Mouse (Mus musculus) frontal cortex, postnatal 14 days (tissue): ENCODE results near the gene Slc38a5.

Experiments used
- DNase-seq, 2 experiments: peaks; one replicate each; pipeline ENCODE4 v3.0.0; 2022; ENCODE audit warnings: low spot score in 2 of 2

The Slc38a5 gene

DNA sequence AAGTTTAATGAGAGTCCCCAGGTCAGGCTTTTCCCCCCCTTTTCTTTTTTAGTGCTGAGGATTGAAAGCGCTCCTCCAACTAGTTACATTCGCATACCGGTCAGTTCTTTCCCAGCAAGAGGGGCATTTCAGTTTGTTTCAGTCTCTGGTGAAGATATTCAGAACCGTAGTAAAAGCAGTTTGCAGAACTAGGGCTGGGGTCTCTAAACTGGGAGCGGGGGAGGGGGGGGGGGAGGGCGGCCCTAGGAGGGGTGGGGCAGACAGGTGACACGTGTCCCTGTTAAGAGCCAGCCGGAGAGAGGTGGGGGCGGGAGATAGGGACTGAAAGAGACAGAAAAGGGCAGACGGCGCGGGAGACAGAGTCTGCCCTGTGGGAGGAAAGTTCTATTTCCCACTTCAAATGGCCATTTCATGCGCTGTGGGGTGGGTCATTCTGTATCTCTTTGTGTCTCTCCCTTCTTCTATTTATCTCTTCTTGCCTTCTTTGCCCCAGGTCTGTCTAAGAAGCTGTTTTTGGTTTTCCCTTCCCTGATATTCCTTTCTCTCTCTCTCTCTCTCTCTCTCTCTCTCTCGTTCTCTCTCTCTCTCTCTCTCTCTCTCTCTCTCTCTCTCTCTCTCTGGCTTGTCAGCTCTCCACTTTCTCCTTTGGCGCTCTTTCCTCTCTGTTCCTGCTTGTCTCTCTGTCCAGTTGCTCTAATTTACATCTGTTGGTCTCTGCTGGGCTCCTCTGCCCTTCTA, at the start of gene Slc38a5:
Gene Slc38a5, plus strand, starts transcription at position 51 of the 738 bp plus-strand sequence.
- no peak for DNase-seq

DNA sequence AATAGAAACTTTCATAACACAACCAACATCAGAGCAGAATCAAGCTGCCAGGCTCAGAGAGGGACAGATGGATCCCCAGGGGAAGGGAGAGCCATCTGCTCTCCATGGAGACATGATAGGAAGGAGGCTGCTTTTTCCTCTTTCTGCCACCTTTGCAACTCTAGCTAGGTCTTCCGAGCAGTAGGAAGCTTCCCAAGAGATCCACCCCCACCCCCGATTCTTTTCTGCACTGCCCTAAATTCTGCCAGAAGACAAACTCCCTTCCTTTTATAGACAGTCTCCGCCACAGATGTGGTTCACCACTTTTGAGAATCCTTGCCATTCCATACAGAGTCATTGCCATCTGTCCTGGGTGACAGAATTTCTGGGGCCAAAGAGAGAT, 48.6 kb upstream of the Slc38a5 start:
- DNase-seq: peak in 1 of 2 experiments; percentile 16

DNA sequence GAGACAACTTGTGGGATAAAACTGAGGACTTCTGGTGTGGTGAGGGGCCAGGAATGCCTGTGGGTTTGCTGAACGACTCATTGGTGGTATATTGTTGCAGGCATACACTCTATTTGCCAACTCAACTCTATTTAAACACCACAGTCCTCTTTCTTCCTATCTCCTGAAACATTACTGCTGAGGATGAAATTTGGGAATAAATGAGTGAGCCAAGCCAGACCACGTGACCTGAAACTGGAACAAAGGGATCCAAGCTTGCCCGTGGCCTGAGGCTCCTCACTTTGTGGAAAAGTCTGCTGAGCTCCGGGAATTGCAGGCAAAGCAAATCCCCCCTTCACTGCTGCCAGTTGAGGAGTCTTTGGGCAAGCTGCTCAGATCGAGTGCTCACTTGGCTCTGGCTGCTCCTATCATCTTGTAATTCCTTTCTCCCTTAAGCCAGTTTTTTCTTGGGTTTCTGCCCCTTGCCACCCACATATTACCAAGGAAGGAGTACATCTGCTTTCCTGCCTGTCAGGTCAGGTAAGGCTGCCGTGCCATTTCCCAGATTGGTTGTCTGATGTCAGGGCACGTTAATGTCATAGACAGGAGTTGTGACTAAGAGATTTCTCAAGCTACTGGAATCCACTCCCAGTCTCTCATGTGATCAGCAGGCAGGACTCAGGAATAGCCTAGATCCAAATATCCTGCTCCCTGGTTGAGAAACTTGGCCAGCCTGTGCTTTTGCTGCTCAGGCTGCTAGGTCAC, 48.1 kb upstream of the Slc38a5 start:
- DNase-seq: no peak

DNA sequence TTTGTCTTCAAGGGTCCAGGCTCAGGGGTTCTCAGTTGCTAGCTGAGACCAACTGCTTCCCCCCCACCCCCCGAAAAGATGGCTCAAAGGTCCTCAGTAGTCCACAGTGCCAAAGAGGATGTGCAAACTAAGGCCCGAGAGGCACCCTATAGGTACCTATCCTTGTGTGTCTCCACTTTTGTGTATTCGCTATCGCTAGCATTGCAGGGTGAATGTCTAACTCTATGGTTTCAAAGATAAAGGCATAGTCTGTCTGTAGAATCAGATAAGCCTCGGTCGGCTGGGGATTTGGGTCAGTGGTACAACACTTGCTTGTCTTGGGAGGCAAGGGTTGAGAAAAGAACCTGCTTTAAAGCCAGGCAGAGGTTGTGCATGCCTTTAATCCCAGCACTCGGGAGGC, 47.5 kb upstream of the Slc38a5 start:
- no peak for DNase-seq

DNA sequence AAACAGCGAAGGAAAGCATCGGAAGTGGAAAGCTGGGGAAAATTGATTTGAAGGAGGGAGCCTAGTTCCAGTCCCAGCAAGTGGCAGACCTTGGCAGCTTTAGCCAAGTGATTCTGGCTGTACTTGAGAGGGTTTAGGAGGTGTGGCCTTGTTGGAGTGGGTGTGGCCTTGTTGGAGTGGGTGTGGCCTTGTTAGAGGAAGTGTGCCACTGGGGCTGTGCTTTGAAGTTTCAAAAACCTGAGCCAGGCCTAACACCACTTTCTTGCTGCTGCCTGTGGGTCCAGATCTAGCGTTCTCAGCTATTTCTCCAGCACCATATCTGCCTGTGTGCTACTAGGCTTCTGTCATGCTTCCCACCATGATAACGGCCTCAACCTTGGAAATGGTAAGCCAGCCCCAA, 40.7 kb upstream of the Slc38a5 start:
- no peak for DNase-seq

DNA sequence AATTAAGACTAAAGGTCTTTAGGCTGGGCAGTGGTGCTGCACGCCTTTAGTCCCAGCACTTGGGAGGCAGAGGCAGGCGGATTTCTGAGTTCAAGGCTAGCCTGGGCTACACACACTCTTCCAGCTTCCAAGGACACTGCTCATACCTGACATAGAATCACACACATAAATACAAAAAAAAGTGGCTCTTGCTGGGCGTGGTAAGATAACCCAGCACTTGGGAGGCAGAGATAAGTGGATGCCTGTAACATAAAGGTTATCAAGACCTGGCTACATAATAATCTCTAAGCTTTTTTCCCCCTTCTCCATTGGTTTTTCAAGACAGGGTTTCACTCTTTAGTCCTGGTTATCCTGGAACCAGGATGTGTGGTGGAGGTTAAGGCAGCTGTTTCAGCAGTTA, 37.3 kb upstream of the Slc38a5 start:
- no peak for DNase-seq

DNA sequence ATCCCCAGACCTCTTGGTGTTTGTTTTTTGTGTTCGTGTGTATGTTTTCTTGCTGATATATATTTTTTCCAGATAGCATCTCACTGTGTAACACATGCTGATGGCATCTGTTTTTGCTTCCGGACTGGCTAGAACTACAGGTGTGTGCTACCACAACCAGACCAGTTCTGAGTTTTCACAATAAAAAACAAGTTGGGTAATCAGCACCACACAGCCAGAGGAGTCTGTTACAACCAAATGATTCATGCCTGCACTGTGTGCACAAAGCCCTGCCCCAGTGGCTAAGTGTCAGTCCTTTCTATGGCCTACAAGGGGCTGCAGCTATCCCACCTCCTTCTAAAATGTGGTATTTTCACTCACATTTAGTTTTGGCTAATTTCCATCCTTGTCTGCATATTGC, 34.2 kb upstream of the Slc38a5 start:
- DNase-seq: no peak

DNA sequence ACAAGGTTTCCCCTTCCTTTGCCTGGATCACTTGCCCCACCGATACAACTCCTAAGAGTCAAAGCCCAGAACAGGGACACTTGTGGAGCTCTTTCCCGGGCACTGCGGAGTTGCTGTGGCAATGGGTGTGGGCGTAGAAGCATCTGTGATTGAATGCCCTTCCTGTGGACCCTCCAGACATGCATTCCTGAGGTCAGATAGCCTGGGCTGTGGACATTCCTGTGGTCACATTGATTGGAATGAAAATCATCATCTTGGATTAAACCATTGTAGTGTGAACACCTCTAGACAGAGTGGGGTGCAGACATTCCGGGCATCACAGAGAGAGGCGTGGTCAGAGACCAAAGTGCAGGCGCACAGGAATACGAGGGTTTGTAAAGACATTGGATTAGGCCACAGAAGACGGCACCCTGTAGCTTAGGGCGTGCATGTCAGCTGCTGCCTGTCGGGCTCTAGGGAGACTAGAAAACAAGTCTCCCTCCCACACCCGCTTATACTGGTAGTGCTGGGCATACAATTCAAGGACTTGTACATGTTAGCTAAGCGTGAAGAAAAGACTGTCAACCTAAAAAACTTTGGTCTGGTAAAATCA, 32.0 kb upstream of the Slc38a5 start:
- no peak for DNase-seq

DNA sequence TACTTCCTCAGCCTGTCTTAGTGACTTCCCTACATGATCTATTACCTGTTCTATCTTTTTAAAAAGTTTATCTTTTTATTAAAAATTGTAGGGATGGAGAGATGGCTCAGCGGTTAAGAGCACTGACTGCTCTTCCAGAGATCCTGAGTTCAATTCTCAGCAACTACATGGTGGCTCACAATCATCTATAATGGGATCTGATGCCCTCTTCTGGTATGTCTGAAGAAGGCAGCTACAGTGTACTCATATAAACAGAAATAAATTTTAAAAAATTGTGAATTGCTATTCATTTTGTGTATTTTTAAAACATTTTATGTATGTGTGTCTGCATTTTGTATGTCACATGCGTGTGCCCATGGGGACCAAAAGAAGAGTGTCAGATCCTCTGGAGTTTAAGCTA, 23.3 kb upstream of the Slc38a5 start:
- DNase-seq: no peak

DNA sequence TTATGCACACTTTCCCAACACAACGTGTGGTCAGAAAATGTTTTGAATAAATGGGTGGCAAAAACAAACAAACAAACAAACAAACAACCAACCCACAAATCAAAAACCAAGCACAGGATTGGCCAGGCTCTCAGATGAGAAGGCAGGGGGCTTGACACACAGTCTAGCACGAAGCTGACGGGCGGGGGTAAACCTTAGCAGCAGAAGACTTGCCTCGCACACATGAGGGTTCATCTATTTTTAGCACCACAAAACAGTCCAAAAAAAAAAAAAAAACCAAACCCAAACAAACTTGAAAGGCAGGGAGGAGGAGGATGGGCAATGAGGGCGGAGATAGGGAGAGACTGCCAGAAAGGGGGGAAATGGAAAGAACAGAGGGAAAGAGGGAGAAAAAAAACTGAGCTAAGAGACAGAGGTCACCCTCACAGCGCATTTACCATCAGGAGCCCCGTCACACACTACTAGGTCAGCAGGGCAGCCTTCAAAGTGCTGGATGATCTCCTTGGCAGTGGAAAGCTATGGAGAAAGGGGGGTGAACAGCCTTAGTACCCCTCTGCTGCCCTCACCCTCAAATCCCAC, 22.3 kb upstream of the Slc38a5 start:
- no peak for DNase-seq

DNA sequence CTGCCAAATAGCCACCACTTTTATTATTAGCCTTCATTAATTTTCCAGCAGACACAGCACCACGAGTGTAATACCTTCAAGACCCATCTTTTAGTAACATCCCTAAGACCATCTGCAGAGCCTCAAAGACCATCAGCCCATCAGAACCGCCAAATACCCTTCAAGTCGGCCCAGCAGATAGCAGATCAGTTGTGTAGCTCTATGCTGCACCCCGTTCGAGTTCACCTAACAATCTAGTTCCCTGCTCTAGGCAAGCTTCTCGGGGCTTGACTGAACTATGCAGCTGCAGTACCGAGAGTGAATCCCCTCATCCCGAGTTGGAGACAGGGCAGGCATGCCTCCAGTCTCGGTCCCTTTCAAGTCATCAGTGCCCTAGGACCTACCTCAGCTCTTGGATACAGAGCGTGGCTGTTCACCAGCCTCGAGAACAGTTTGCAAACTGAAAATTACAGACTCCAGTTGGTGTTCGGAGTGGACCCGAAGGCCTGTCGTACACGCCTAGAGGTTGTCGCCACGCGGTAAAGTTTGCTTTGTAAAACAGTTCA, 19.1 kb upstream of the Slc38a5 start:
- DNase-seq: no peak

DNA sequence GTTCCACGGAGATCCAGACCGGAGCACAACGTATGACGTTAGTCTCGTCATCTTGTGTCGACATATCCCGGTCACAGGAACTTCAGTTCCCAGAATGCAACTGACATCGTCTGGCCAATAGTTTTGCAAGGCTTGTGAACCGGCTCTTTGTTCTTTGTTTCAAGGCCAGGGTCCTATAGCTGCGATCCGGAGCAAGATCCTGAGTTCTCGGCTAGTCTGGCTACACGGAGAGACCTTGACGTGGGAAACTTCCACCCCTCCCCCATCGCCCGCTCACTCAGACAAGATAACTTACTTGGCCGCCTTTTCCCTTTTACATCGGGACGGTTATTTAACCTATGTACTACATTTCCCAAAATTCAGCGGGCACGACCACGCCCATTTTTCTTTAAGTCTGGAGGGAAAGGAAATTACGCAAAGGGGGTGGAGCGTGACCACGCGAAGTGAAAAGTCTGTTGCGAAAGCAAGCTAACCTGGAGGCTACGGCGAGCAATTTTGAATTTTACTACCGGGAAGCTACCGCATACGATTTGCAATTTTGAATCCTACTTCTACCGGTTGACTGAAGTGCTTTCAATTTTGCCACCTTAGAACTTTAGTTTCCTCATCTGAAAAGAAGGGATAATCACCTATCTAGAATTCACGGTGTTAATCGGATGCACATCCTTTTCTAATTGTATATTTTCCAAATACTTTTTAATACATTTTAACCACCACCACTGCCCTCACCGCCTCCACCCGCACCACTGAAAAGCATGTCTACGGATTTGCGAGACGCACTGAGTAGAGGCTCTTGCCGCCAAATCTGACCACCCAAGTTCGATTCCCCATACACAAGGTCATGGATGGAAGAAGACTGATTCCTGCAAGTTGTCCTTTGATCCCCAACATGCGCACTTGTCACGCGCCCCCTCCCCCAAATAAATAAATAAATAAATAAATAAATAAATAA, 18.3 kb upstream of the Slc38a5 start, which contains the start of gene Ftsj1:
Gene Ftsj1, minus strand, starts transcription at position 73 of the 952 bp plus-strand sequence.
- DNase-seq: peak; percentile 76 to 79

DNA sequence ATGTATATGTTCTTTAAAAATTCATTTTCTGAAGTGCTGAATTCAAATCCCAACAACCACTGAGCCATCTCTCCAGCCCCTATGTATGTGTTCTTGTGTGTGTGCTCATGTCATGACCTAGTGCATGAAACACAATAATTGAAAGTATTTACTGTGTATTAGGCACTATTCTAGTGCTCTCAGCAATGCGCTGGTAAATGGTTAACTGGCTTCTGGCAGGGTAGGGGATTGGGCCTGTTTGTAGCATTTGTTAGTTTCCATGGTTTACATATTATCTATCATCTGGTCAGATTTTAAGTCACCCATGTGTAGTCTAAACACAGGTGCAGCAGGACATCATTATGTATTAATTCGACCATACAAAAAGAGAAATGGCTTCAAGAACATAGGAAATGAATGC, 17.2 kb upstream of the Slc38a5 start:
- no peak for DNase-seq

DNA sequence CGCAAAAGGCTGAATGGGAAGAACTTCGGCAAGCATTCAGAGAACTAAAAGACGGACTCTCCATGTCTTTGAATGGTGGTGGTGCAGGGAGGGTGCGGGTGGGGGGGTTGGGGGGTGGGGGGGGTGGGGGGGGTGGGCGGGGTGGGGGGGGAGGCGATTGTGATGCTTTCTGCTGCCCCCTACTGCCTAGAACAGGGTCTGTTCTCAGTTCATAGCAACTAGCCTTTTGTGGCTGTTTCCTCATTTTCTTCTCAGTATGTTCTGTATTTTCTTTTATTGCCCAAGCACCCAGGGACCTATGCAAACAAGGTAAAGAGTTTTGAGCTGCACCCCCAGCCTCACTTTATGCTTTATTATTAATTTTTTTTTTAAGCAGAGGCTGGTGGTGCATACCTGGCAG, 15.1 kb upstream of the Slc38a5 start:
- no peak for DNase-seq

DNA sequence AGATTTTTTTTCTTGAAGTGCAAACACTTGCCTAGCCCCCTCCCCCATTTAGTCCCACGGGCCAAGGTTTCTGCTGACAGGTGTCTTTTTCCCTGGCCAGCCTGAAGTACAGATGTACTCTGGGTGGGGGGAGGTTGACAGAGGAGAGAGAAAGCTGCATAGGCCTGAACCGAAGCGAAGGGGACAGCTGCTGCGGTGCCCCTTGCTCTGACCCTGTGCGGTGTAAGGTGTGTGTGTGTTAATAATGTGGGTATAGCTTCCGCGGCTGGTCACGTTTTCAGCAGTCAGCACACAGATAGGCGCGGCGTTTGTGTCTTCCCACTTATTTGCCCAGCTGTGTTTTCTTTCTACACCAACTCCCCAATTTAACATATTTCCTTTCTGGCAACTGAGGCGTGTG, 11.5 kb upstream of the Slc38a5 start:
- no peak for DNase-seq

DNA sequence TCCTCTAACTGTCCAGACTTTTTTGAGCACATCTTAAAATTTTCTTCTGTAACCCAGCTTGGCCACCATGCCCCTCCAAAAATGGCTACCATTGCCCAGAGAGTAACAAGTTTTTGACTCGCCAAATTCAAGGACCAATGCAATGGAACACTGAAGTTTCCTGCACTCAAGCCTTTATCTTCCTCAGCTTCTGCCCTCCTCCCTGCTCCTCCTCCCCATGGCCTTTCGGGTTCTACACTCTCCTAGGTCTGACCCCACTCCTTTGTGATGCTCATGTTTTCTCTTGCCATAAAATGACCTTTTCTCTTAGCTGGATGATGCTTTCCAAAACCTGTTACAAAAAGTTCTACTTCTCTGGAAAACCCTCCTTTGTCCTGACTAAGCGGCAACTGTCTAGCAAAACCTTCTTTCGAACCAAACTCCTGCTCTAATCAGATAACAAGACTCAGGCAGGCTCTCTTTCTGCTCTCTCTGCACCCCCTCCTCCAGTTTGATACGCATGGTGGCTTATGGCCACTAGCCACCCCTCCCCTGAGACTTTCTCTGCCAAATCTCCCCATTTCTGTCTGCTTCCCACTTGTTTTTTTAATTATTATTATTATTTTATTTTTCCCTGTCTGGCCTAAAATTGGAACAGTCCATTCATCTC, 7.7 kb upstream of the Slc38a5 start:
- DNase-seq: no peak

DNA sequence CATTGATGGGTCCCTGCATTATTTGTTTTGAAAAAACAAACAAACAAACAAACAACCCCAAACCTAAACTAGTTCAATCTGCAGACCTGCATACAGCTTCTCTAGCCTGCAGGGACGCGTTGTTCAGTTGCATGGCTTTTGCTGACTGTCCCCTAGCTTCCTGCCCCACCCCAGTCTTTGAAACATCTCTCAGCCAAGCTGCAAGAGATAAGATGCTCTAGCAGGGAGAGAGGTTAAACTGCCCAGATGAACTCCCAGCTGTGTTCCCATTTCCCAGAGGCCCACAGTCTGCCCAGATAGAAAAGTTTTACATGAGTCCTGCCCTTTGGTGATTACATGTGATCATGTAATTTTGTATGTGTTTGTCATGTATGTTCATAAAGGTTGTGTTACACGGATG, 6.7 kb upstream of the Slc38a5 start:
- DNase-seq: no peak

DNA sequence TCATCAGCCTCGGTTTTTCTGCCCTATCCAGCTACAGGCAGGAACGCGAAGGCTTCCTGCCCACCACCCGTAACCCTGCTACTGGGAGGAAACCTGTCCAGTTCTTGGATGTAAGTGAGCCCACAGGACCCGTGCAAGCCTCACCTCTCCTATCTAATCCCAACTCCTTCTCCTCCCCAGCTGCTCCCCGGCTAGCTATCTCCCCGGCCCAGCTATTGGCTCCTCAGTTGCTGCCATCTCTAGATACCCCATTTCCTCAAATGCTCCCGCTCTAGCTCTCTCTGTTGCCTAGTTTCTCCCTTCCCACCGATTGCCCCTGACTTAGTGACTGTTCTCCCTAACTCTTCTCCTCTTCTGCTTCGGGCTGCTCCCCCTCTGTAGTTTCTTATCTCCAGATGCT, 1.1 kb downstream of the Slc38a5 start:
- DNase-seq: no peak

DNA sequence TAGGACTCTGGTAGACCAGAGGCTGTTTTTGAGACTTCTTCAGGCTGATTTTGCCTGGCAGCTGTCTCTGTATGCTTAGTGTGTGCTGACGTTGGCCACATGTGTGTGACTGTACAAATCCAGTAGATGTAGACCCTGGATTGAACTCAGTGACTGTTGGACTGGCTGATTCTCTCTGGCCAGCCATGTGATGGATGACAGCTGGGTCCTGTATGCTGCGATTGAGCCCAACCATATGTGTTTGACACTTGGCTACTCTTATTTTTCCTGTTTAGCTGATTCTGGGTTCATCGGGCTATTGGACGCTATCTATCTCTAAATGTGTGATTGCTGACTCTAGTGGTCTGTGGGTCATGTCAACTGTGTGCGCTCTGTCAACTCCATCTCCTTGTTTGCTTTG, 3.1 kb downstream of the Slc38a5 start:
- DNase-seq: no peak

DNA sequence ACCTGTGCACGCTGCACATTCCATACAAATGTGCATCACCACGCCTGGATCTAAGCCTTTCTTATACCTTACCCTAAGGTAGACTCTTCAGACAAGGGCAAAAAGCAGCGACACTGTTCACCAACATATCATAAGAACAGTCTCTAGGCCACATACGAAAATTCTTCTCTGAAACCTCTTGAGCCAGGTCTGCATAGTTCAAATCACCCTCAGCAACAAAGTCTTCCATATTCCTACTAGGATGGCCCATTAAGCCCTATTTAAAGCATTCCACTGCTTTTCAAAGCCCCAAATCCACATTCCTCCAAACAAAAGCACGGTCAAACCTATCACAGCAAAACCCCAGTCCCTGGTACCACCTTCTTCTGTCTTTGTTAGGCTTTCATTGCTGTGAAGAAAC, 17.7 kb downstream of the Slc38a5 start:
- no peak for DNase-seq

DNA sequence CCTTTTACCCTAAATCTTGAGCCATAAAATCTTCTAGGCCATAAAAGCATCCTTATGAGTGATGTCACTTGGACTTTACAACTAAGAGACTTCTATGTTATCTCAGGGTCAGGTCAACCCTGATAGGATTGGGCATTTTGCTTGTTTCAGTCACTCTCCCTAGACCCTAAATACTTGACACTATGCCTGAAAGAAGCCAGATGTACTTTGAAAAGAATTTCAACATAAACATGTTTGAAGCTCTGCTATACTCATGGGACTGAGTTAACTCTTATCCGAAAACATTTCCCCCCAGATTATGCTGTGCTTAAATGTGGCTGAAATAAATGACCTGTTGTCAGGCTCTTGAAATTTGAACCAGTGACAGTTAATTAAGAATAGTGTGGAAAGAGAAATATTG, 38.4 kb downstream of the Slc38a5 start:
- no peak for DNase-seq
